Mouse (Mus musculus) embryonic facial prominence, embryonic 15.5 days (tissue): ENCODE measurements around the gene Agap1. TPM values are rescaled to one million over a fixed set of nuclear protein-coding genes. Genes with fewer than 3 reads are reported as not detected.
"Not testable (repeated sequence)": the region's sequence is repeated elsewhere in the genome, so short reads cannot be mapped to it uniquely, and the experiment has no call there.

Experiments used
- ATAC-seq: fragments of 200-750 bp; cut with Nextera tagmentation; 2 replicates; pipeline ENCODE4 v1.8.0; 2017; ENCODE audit warnings: low read depth, moderate TSS enrichment; ENCODE audit not compliant: insufficient number of reproducible peaks, low FRiP score, low TSS enrichment
- H3K27ac ChIP-seq: fragments of 300-500 bp; sonication (generic); replicated peaks from 2 replicates; pipeline ENCODE4 v1.5.1; 2015; ENCODE audit warnings: mild to moderate bottlenecking, inconsistent platforms
- H3K27me3 ChIP-seq: fragments of 300-500 bp; sonication (generic); 2 replicates; pipeline ENCODE4 v1.6.1; 2015; ENCODE audit warnings: inconsistent platforms
- H3K36me3 ChIP-seq: fragments of 300-500 bp; sonication (generic); 2 replicates; pipeline ENCODE4 v1.6.1; 2015; ENCODE audit warnings: mild to moderate bottlenecking, inconsistent platforms
- H3K4me1 ChIP-seq: fragments of 300-500 bp; sonication (generic); 2 replicates; pipeline ENCODE4 v1.6.1; 2015; ENCODE audit warnings: inconsistent platforms
- H3K4me2 ChIP-seq: fragments of 300-500 bp; sonication (generic); replicated peaks from 2 replicates; pipeline ENCODE4 v1.6.1; 2015; ENCODE audit warnings: mild to moderate bottlenecking, inconsistent platforms
- H3K4me3 ChIP-seq: fragments of 300-500 bp; sonication (generic); replicated peaks from 2 replicates; pipeline ENCODE4 v1.5.1; 2015; ENCODE audit warnings: mild to moderate bottlenecking, inconsistent platforms
- H3K9ac ChIP-seq: fragments of 300-500 bp; sonication (generic); 2 replicates; pipeline ENCODE4 v1.6.1; 2015; ENCODE audit warnings: inconsistent platforms
- H3K9me3 ChIP-seq: fragments of 300-500 bp; sonication (generic); replicated peaks from 2 replicates; pipeline ENCODE4 v1.6.1; 2016; ENCODE audit warnings: inconsistent platforms
- WGBS: fragments of 180-500 bp; shearing (Covaris S2); methylation state at CpG from one replicate; pipeline ENCODE4 v1.1.7; 2015; 5-methylcytosine and 5-hydroxymethylcytosine counted together
- polyA plus RNA-seq: library from polyadenylated mRNA; unstranded; fragments of >200 nt; fragmentation: Nextera tagmentation; extraction: Ambion mirVana; gene quantifications from 2 replicates; pipeline ENCODE4 v1.2.1, GENCODE M21; 2015

Gene Agap1
- polyA plus RNA-seq, 1 experiment from 2014 or later, result 13.4 TPM

- WGBS, result 65% methylated on average over 4 of the region's 4 CpGs
- no peak overlapping the region for H3K4me3 ChIP-seq
- no peak overlapping the region for H3K4me2 ChIP-seq
- H3K9ac ChIP-seq, result no peak overlapping the region
- H3K36me3 ChIP-seq, result no peaks in the 10 kb centered on the region
- H3K27ac ChIP-seq, result no peak overlapping the region
- no peaks in the 10 kb centered on the region for H3K27me3 ChIP-seq
- no peak for ATAC-seq
- H3K4me1 ChIP-seq, result peaks cover 49% of the 10 kb centered on the region
- H3K9me3 ChIP-seq, result no peaks in the 10 kb centered on the region
Measured at GRCm38 (mm10) chr1:89478571-89479460, 24.2 kb downstream of the Agap1 start.

GRCm38 (mm10) chr1:89481154-89481553 lies 26.5 kb downstream of the Agap1 start:
- peaks cover 42% of the 10 kb centered on the region for H3K4me1 ChIP-seq
- no peaks in the 10 kb centered on the region for H3K36me3 ChIP-seq
- H3K4me3 ChIP-seq, result no peak overlapping the region
- H3K4me2 ChIP-seq, result no peak overlapping the region
- no peaks in the 10 kb centered on the region for H3K9me3 ChIP-seq
- no peak overlapping the region for H3K9ac ChIP-seq
- 75% methylated on average over 9 of the region's 9 CpGs for WGBS
- H3K27me3 ChIP-seq, result no peaks in the 10 kb centered on the region
- no peak overlapping the region for H3K27ac ChIP-seq
- ATAC-seq, result no peak

DNA sequence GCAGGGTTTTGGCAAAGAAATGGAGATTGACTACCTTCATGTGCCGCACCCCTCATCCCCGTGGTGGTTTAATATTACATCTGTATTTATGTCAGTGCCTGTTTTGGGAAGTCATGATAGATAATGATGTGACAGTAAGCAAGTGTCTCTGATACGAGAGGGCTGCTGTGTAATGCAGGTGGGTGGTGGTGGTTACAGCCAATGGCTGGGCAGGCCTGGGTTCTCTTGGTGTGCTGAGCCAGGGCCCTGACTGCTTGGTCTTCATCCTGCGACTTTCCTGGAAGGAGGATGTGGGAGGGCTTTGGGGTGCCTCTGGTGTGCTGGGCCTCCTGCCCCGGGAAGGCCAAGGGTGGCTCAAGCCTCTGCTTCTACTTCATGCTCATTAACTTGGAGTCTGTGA lies 28.2 kb downstream of the Agap1 start:
- H3K36me3 ChIP-seq, result no peaks in the 10 kb centered on the region
- no peak overlapping the region for H3K9ac ChIP-seq
- no peaks in the 10 kb centered on the region for H3K27me3 ChIP-seq
- peaks cover 49% of the 10 kb centered on the region for H3K4me1 ChIP-seq
- WGBS, result 46% methylated on average over 5 of the region's 5 CpGs
- no peak overlapping the region for H3K4me2 ChIP-seq
- H3K9me3 ChIP-seq, result no peaks in the 10 kb centered on the region
- H3K4me3 ChIP-seq, result no peak overlapping the region
- no peak overlapping the region for H3K27ac ChIP-seq
- no peak for ATAC-seq

GRCm38 (mm10) chr1:89486891-89487290 lies 32.3 kb downstream of the Agap1 start:
- Histone ChIP-seq H3K9ac (no peak overlapping the region), H3K27me3 (no peaks in the 10 kb centered on the region), H3K4me1 (peaks cover 35% of the 10 kb centered on the region), H3K4me2 (no peak overlapping the region), H3K4me3 (no peak overlapping the region), H3K9me3 (no peaks in the 10 kb centered on the region), H3K36me3 (no peaks in the 10 kb centered on the region), H3K27ac (no peak overlapping the region)
- no peak for ATAC-seq
- 87% methylated on average over 6 of the region's 6 CpGs for WGBS

DNA sequence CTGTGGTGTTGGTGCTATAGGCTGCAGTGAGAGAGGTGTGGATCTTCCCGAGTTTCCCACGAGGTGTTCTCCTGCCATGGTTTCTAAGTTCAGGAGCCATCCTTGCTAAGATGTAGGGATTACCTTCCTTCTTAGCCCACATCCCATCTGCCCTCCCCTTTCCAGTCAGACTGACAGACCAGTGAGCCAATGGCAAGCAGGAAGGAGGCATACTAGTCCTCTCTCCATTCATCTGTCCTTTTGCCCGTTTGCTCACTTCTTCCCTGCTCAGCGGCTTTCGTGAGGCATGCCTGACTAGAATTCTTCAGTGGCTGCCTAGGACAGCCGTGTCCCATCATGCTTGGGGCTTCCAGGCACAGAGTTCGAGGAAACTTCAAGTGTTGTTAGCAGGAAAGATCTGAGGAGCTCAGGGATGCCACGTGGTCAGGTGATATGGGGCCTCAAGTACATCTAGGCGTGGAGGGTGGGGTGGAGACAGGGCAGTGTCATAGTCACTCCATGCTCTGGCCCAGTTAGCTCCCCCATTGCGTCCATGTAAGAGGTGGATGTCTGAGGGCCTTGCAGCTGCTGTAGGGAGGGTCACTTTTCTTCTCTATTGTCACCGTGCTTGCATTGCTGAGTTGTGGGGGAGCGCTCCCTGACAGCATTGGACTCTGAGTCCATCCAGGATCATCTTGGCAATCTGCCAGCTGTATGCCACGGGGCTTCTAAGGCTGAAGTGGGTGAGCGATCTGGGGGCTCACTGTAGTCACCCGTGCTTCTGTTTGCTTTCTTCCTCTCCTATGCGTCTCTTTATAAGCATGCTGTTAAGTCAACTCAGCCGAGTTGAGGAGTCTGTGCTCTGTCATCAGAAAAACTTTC lies 34.7 kb downstream of the Agap1 start:
- no peak overlapping the region for H3K27ac ChIP-seq
- WGBS, result 62% methylated on average over 17 of the region's 17 CpGs
- ATAC-seq, result no peak
- H3K9ac ChIP-seq, result no peak overlapping the region
- H3K36me3 ChIP-seq, result no peaks in the 10 kb centered on the region
- H3K27me3 ChIP-seq, result no peaks in the 10 kb centered on the region
- H3K4me2 ChIP-seq, result no peak overlapping the region
- H3K9me3 ChIP-seq, result no peaks in the 10 kb centered on the region
- H3K4me1 ChIP-seq, result peaks cover 22% of the 10 kb centered on the region
- H3K4me3 ChIP-seq, result no peak overlapping the region

DNA sequence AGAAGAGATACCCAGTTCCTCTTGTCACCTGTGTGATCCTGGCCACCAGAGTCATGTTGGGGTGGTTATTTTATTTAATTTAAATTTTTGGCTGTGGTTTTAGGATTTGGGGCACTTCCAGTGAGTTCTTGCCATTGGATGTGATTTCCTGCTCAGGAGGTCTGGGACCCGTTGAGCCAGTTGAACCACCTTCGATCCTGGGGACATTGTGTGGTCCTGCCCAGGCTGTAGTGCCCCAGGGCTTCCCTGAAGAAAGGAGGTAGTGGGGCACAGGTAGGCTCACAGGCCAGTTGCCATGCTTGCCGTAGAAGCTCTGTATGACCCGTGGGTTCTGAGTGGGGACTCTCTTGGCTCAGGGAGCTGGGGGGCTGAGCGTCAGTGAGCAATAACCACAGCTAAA lies 38.6 kb downstream of the Agap1 start:
- Histone ChIP-seq H3K9ac (no peak overlapping the region), H3K4me3 (no peak overlapping the region), H3K27me3 (no peaks in the 10 kb centered on the region), H3K4me2 (no peak overlapping the region), H3K9me3 (no peaks in the 10 kb centered on the region), H3K27ac (no peak overlapping the region), H3K36me3 (no peaks in the 10 kb centered on the region), H3K4me1 (peaks cover 29% of the 10 kb centered on the region)
- 74% methylated on average over 5 of the region's 5 CpGs for WGBS
- no peak for ATAC-seq

GRCm38 (mm10) chr1:89494816-89495215 lies 40.2 kb downstream of the Agap1 start:
- no peak for ATAC-seq
- H3K9me3 ChIP-seq, result no peaks in the 10 kb centered on the region
- H3K9ac ChIP-seq, result no peak overlapping the region
- H3K4me3 ChIP-seq, result no peak overlapping the region
- no peak overlapping the region for H3K27ac ChIP-seq
- H3K4me1 ChIP-seq, result peaks cover 27% of the 10 kb centered on the region
- 69% methylated on average over 1 of the region's 1 CpGs for WGBS
- H3K36me3 ChIP-seq, result no peaks in the 10 kb centered on the region
- H3K27me3 ChIP-seq, result no peaks in the 10 kb centered on the region
- H3K4me2 ChIP-seq, result no peak overlapping the region

DNA sequence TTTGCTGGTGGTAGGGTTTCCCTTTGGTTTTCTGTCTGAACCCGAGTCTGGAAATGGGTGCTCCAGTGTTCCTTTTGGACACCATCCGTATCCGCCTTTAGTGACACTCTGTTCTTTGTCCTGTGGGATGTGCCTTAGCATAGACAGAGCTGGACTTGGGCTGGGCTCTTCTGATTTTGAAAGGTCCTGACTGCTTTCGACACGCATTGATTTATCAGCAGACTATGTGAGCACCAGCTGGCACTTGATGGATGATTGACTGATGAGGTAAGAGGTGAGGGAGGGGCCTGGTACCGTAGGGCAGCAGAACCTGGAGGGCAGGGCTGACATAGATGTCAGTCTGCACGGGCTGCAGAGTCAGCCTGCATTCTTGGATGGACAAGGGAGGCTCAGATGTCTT lies 41.6 kb downstream of the Agap1 start:
- Histone ChIP-seq H3K27ac (no peak overlapping the region), H3K27me3 (no peaks in the 10 kb centered on the region), H3K4me3 (no peak overlapping the region), H3K36me3 (no peaks in the 10 kb centered on the region), H3K9me3 (no peaks in the 10 kb centered on the region), H3K4me2 (no peak overlapping the region), H3K4me1 (peaks cover 38% of the 10 kb centered on the region), H3K9ac (no peak overlapping the region)
- ATAC-seq, result no peak
- WGBS, result 67% methylated on average over 7 of the region's 7 CpGs

- Histone ChIP-seq H3K4me1 (peaks cover 34% of the 10 kb centered on the region), H3K9ac (no peak overlapping the region), H3K27ac (no peak overlapping the region; the same call in 1 of the 2 replicates), H3K9me3 (no peaks in the 10 kb centered on the region), H3K27me3 (no peaks in the 10 kb centered on the region), H3K4me3 (no peak overlapping the region), H3K36me3 (no peaks in the 10 kb centered on the region), H3K4me2 (no peak overlapping the region)
- peak; percentile 83 for ATAC-seq
- 73% methylated on average over 2 of the region's 2 CpGs for WGBS
Measured at GRCm38 (mm10) chr1:89500925-89501324, 46.3 kb downstream of the Agap1 start.

- H3K27ac ChIP-seq, result no peak overlapping the region
- H3K36me3 ChIP-seq, result no peaks in the 10 kb centered on the region
- H3K9me3 ChIP-seq, result no peaks in the 10 kb centered on the region
- no peak overlapping the region for H3K9ac ChIP-seq
- no peak for ATAC-seq
- H3K27me3 ChIP-seq, result no peaks in the 10 kb centered on the region
- no peak overlapping the region for H3K4me2 ChIP-seq
- no peak overlapping the region for H3K4me3 ChIP-seq
- peaks cover 31% of the 10 kb centered on the region for H3K4me1 ChIP-seq
- WGBS, result 77% methylated on average over 4 of the region's 4 CpGs
Measured at GRCm38 (mm10) chr1:89501346-89501745, 46.7 kb downstream of the Agap1 start.

GRCm38 (mm10) chr1:89501891-89502290 lies 47.3 kb downstream of the Agap1 start:
- not testable (repeated sequence) for H3K9me3 ChIP-seq, ATAC-seq, H3K27me3 ChIP-seq, H3K36me3 ChIP-seq, H3K4me3 ChIP-seq, H3K4me2 ChIP-seq, H3K9ac ChIP-seq, H3K27ac ChIP-seq
- peaks cover 29% of the 10 kb centered on the region for H3K4me1 ChIP-seq
